Mouse (Mus musculus) inflammation-experienced regulatory T-cells (primary cell): Measurements from ENCODE around the gene Stfa1. TPM values are rescaled to one million over a fixed set of nuclear protein-coding genes. Genes with fewer than 3 reads are reported as not detected.

Experiments
- polyA plus RNA-seq, 2 experiments: library from polyadenylated mRNA; unstranded; fragments of 100-300 nt; shearing (Covaris generic); gene quantifications; one replicate each; pipeline ENCODE4 v1.2.1; 2017

Gene Stfa1
- not detected for polyA plus RNA-seq

GRCm38 (mm10) chr16:36276796-36277195, at the start of gene Stfa1:
Gene Stfa1 (plus strand): TSS chr16:36276951.

GRCm38 (mm10) chr16:36334232-36334631, 57.5 kb downstream of the Stfa1 start, which contains the start of gene BC117090:
Gene BC117090 (minus strand): TSS chr16:36334332.

Other genes starting within 250 kb of the Stfa1 start
- gene Wdr5b, start 235.8 kb upstream of the Stfa1 start, polyA plus RNA-seq, result 1 to 10 TPM; 6.3 to 7.4 TPM
- 100 to 1,000 TPM; 109 to 113 TPM for gene Fam162a, start 205.4 kb upstream of the Stfa1 start, polyA plus RNA-seq
- gene Ccdc58, start 205.3 kb upstream of the Stfa1 start, polyA plus RNA-seq, result 10 to 100 TPM; 30.5 to 40.8 TPM
- under 1 TPM in 1 of 2 experiments, not detected in 1; 0.94 TPM for gene Csta1, start 145.7 kb upstream of the Stfa1 start, polyA plus RNA-seq
- gene Stfa2l1, start 120.1 kb upstream of the Stfa1 start, polyA plus RNA-seq, result not detected
- not detected for gene Gm5483, start 92.7 kb upstream of the Stfa1 start, polyA plus RNA-seq
- gene Gm5416, start 66.5 kb upstream of the Stfa1 start, polyA plus RNA-seq, result not detected
- under 1 TPM in 1 of 2 experiments, not detected in 1; 0.76 TPM for gene 2010005H15Rik, start 55.5 kb upstream of the Stfa1 start, polyA plus RNA-seq
- not detected for gene BC117090, start 57.4 kb downstream of the Stfa1 start, polyA plus RNA-seq
- gene BC100530, start 90.8 kb downstream of the Stfa1 start, polyA plus RNA-seq, result not detected
- gene Stfa2, start 131.5 kb downstream of the Stfa1 start, polyA plus RNA-seq, result not detected
- gene Stfa3, start 178.4 kb downstream of the Stfa1 start, polyA plus RNA-seq, result 1 to 10 TPM in 1 of 2 experiments, not detected in 1; 2.3 TPM